Mouse (Mus musculus) layer of hippocampus, adult 8-10 months (tissue): ENCODE results near the gene Kat6b. TPM values are rescaled to one million over a fixed set of nuclear protein-coding genes. Genes with fewer than 3 reads are reported as not detected.

Source experiments
- DNase-seq, 2 experiments: peaks; one replicate each; pipeline ENCODE4 v3.0.0; 2022; ENCODE audit warnings: low spot score in 2 of 2
- total RNA-seq, 4 experiments: library from RNA; stranded (reverse); gene quantifications; 2 replicates each; pipeline ENCODE4 v1.2.4; 2022

Gene Kat6b
- total RNA-seq, 4 experiments from 2014 or later: 102 to 111 (median 107) TPM

DNA sequence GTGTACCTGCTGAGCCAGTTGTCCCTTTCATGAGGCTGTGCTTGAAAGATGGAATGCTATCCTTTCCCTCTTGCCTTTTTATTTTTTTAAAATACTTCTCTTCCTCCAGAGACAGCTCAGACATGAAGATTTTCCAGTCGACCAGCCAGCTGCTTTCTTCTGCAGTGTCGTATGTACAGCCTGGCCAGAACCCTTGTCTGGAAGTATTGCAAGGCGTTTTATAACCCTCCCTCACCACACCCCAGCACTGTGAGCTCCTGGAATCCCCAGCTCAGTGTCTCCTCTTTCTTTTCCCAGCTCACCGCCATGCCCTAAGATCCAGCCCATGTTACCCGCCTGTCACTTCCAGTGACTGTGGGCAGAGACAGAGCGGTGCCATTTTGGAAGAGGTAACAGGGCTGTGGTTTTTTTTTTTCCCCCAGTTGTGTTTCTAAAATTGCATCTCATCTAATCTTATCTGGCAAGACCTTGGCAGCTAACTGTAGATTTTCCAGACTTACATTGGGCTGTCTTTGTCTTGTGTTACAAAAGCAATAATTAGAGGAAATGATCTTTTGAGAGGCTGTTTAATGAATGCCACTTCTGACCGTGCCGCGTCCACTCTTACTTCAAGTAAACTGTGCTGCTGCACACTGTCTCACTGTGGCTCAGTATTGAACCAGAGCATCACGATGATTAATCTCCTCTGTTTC is 77.4 kb downstream of the Kat6b start:
- DNase-seq: no peak

DNA sequence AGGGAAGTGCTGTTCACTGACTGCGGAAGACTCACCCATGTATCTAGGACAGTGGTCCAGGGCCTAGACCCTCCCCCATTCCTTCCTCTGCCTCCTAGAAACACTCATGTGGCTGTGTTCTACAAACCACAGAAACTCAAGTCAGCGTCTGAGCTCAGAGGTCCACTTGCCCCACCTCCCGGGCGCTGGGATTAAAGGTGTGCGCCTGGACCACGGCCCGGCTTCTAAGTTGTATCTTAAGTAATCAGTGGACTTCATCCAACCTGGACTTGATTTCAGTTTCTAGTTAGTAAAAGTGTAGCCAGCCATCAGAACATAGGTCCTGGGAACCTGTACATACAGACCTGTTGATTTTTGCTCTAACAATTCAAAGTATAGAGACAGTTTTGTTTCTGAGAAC is 78.2 kb downstream of the Kat6b start:
- no peak for DNase-seq

DNA sequence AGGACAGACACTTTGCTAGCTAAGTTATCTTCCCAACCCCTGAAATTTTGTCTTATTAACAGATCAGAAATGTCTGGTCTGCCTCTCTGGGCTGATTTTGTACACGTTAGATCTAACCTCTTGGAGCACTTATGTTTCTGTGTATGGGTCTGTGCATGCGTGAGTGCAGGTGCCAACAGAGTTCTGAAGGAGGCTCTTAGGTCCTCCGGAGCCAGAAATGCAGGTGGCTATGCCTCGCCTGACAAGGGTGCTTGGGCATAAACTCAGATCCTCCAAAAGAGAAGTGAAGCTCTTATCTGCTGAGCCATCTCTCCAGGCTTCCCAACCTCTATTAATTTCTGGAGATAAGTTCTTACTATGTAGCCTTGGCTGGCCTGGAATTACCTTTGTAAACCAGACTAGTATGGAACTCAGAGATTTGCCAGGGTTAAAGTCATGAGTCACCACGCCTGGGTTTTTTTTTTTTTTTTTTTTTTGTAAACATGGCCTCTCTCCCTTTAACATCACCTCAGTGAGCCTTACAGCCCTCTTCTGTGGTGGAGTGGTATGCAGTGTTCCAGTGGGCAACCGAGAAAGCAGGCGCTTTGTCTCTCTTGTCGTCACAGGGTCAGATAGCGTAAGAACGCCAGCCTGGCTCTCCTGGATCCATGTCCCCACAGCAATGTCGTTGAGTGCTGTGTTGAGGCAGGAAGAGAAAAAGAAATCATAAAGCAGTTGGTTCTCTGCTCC is 79.4 kb downstream of the Kat6b start:
- DNase-seq: no peak

DNA sequence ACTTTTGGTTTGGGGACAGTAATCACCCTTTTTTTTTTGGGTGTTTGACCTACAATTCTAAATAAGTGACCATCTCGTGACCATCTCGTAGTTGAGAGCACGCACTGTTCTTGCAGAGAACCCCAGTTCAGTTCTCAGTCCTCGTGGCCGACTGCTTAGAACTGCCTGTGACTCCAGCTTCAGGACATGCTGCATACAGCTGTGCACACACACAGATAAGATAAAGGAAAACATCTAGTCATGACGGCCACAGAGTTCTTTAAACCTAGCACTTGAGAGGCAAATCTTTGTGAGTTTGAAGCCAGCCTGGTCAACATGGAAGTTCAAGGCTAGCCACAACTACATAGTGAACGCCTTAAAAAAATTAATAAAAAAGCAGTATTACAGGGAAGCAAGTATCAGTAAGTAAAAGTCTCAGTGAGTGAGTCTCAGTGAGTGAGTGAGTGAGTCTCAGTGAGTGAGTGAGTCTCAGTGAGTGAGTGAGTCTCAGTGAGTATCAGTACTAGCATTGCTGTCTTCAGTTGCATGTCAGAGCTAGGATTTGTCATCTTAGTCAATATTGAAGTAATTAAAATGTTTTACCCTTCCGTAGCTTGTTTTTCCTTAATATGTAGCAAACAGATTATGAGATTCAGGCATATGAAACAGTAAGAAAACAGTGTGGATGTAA is 80.3 kb downstream of the Kat6b start:
- DNase-seq: no peak

DNA sequence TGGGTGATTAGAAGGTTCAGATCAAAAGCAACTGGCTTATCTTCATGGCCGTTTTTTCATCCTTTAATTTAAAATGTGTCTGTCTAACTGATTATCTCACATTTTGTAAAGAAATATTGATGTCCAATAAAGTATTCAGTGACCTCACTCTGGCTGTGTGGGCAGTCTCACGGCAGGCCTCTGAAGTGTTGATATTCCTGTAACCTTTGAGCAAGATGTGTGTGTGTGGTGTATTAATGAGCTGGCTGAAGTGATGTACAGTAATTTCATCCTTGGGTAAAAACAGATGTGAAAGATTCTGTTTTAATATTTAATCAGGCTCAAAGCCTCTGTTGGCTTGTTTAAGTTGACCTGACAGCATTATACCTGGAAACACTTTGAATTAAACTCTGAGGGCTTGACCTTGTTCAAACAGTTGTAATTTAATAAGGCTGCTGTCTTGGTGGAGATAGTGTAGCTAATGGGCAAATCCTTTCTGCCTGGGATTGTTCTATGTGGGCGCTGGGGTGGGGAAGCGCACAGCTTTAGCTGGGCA is 82.4 kb downstream of the Kat6b start:
- DNase-seq: no peak

DNA sequence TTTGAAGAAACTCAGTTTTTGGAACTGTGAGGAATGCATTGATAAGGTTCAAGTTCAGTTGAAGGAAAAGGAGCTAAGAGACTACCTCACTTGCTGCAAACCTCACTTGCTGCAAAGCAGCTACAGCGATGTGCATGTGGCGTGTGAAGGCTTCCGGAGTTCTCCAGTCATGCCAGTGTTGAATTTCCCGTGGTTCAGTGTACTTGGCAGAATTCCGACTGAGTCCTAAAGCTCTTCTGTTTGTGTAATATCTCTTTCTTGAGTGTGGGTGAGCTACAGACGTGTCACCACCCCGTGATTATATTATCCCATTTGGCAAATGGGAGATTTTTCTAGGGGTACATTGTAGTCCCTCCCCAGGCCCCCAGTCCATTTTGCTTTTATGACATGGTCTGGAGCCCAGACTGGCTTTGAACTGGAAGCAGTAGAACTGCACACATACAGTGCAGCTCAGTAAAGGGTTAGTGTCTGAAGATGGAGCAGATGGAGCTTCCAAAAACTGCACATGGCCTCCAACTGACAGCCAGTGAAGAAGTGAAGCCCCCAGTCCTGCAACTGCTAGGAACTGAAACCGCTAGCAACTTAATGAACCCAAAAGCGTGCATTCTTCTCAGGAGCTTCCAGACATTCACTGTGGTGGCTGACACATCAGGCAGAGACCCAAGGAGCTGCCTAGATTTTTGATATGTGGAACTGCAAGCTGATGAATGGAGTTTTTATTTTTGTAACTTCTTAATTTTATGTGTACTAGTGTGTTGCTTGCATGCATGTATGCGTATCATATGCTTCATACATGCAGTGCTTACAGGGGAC is 84.5 kb downstream of the Kat6b start:
- no peak for DNase-seq

DNA sequence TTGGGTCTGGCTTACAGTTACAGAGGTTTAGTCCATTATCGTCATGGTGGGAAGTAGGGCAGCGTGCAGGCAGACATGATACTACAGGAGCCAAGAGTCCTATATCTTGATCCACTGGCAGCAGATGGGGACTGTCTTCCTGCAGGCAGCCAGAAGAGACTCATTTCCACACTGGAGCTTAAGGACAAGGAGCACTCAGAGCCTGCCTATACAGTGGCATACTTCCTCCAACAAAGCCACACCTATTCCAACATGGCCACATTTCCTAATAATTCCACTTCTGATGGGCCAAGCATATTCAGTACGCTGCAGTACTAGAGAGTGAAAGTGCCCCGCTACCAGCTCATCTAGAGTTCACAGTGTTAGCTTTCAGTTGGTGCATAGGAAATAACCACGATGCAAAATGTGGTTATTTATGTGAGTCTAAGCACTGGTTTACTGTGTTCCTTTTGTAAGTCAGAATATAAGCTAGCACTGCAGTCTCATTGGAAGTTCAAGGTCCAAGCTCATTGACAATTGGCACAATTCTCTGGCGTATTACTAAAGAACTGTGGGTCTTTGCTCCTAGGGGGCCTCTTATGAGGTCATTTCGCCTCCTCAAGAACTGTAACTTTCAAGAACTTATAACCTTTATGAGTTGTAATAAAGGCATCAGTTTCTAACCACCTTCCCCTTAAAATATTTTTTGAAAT is 86.2 kb downstream of the Kat6b start:
- DNase-seq: no peak

DNA sequence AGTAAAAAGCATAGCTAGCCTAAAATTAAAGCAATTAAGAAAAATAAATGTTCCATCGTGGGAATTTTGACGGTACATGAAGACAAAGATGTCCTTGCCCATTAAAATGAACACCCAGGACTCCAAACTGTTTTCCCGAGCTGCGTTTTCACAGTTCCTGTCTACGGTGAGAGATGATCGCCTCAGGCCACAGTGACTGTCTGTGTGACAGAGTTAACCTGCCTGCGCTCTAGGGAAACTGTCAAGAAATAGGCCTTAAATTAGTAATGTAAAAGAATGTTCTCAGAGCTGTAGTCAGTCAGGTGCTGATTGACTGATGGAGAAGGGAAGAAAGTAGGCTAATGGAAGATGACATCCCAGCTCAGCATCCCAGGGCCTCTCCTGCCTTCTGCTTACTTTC is 87.6 kb downstream of the Kat6b start:
- no peak for DNase-seq

DNA sequence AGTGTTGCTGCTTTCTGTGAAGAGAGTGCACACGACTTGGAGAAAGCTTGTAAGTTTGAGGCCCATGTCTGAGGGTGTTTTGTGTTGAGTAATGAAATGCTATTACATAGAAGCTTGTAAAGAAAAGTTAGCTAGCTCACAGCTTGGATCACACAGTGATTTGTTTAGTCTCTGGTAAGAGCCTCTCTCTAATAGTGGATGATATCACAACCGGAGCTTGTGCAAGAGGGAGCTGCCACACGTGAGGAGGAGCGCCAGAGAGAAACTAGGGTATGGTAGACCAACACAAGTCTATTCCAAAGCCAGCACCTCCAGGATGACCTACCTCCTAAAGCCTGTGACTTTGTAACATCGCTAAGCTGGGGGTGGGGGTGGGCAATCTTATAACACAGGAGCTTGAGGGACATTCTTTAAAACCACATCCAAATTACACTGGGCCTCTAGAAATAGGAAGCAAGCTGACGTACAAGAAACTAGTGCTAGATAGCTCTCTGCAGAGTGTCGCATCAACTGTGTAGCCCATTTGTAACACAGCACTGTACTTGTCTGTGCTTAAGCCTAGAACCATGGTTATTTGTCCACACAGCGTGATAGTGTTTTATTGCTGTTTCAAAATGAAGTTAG is 93.6 kb downstream of the Kat6b start:
- DNase-seq: no peak

DNA sequence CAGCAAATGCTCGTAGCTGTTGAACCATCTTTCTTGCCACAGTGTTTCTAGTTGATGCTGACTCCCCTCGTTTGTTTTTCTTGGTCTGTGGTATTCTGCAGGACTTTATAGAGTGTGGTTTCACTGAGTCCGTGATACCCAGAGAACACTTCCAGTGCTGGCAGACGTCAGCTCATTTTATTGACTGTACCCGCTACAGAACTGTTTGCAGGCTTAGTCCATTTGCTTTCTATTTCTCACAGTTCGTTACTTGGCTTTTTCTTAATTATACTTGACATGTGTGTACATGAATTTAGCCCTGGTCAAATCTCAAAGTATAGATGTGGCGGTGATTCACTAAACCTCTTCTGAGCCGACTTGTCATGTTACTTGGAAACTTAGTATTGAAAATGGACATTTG is 95.6 kb downstream of the Kat6b start:
- no peak for DNase-seq

DNA sequence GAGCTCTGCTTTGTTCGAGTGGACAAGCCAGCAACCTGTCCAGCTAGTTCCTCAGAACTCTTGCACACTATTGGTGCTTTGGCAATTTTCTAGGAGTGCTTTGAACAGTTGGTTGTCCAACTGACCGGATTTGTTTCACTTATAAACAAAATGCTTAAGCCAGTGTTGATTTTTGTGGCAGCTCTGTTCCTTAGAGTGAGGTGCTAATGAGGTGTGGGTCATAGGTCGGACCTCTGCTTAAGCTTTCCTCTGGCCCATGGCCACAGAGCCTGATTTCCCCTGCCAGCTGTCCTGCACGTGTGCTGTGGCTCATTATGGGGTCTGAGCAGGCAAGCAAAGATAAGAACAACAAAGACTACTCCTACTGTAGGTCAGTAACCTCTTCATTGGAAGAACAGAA is 100.0 kb downstream of the Kat6b start:
- DNase-seq: no peak

DNA sequence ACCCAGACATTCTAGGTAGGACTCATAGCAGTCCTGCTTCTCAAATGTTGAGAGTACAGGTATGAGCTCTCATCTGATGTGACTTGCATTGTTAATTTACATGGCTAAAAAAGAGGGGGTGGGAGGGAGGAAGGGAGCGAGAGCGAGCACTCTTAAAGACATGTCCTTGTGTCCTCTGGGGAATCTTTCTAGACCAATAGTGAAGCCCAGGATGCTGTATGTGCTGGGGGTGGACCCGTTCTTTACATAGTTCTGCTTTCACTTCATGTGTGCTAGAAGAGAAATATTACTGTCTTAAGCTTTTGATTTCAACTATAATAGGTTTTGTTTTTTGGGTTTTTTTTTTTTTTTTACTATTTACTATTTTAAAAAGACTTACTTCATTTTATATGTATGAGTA is 101.1 kb downstream of the Kat6b start:
- DNase-seq: no peak

DNA sequence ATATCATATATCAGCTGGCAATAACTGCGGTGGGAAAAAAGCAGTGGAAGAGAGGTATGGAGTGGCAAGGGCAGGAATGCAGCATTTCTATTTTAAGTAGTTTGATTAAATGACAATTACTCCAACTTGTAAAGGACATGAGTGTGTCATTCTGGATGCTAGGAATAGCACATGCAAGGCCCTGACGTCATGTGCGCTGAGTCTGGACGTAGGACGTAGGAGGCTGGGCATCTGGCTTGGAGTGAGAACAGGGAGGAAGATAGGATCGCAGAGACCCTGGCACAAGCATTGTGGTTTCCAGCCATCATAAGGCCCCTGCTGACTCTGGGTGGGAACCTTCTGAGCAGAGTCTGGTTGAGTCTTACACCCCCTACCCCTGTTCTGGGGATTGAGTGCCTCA is 101.8 kb downstream of the Kat6b start:
- DNase-seq: peak; percentile 44 to 51

DNA sequence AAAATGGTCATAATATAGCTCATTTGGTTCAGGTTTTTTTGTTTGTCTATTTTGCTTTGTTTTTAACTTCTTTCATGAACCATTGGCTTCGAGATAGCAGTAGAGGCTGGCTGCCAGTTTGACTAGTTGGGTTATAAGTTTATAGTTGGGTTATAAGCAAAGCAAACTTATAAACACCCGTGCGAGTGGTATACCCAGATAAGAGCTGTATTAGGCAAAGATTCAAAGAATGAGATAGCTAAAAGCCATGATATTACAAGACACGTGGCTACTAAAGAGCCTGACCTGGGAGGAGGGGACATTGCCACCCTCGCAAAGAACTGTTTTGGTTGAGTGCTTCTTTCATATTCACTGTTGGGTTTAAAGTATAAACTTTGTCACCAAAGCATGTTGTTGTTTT is 102.6 kb downstream of the Kat6b start:
- no peak for DNase-seq

DNA sequence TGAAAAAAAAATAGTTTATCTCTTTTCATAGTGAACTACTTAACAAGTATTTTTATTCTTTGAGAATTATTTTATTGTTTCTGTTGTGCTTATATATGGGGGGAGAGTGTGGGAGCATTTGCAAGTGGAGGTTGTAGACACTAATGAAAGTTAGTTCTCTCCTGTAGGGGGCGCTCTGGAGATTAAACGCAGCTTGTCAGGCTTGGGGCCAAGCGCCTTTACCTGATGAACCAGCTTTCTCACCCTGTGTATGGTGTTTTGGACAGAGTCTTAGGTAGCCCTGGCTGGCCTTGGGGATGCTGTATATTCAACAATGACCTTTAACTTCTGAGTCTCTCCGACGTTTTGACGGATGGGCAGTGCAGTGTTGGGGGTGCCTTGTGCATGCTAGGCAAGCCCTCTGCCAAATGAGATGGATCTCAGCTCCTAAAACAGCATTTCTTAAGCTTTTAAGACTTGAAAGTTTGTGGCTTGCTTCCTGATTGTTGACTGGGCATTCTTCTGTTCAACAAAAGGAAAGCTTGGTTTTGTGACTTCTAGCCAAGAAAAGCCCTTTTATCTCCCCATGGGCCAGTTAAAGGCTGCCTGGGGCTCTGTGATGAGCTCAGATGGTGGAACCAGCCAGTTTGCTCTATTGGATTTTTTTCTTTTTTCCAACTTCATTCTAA is 103.4 kb downstream of the Kat6b start:
- DNase-seq: no peak

DNA sequence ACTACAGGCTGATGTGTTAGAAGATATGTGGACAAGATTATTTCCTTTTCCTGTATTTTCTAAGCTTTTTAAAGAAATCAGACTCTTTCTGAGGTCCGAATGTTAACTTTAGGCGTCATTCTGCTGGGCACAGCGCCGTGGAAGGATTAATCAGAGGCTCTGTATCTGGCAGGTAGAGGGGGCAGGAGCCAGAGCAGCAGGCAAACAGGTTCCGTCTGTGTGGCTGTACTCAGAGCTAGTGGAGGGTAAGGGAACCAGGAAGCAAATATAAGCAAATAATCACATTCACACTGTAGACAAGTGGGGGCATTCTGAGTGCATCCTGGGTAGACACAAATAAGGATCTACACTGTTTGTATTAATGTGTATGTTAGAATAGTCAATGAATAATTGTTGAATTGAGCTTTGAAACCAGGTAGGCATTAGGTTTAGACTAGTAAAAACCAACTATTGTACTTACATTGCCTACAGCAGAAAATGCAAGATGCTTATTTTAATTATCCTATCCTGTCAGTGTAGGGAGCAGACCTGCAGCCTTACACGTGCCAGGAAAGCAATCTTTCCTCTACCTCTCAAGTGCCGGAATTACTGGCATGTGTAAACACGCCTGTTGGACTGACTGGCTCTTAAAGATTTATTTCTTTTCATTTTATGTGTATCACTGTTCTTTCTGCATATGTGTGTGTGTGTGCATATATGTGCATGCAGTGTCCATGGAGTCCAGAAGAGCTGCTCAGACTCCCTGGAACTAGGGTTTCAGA is 104.4 kb downstream of the Kat6b start:
- no peak for DNase-seq

DNA sequence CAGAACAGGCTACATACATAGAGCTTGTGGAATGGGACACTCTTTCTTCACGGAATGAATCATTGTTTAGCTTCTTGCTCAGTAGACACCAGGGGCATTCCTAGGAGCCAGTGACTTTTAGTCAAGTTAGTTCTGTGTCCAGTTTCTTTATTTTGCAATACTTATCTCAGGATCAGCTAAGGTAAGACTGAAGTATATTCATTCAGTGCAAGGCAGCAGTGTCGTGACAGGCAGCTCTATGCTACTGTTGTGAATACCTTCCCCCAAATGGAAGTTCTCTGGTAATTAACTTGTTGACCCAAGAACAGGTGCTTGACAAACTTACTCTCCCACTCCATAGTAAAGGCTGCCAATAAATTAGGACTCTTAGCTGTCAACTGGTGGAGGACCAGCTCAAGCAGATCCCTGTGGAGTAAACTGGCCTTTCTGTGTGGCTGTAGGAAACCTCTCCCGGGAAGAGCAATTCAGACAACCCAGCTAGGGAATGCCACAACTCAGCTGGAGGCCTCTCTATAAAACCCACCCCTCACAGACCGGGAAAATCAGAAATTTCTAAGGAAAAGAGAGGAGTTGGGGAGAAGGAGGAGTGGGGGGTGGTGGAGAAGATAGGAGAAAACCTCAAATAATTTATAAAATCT is 105.4 kb downstream of the Kat6b start:
- no peak for DNase-seq

DNA sequence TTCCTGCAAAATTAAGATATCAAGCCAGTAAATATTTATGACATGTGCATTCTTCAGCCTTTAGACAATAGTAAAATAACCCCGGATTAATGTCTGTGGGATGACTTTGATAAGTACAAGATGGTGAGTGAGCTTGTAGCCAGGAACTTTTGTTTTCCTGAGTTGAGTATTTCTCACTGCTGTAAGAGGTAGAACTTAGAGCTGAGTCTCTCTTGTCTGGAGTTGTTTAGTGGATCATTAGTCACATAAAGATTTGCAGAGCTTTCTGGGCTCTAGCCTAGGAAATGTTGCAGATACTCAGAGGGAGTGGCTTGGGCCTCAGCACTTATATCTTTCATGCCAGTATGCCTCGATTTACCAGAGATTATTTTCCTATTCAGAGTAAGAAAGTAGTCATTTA is 106.7 kb downstream of the Kat6b start:
- no peak for DNase-seq

DNA sequence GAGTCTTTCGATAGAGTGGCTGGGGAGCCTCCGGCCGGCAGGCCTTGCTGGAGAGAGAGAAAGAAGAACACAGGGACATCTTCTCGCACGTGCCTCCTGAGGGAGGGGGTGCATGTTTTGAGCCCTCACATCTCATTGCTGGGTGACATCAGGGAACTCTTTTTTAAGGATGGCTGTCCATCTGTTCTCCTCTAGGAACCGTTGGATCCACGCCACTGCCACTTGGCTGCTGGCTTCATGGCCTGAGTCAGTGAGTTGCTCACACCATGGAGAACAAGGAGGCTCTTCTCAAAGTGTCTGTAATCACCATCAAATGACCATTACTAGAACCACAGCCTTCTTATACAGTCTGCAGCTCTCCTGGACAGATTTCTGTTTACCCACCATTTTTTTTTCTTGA is 108.4 kb downstream of the Kat6b start:
- peak in 1 of 2 experiments; percentile 37 for DNase-seq
